Mouse (Mus musculus): Measurements from ENCODE around the gene Tecpr2.
"Not testable (repeated sequence)": the region's sequence is repeated elsewhere in the genome, so short reads cannot be mapped to it uniquely, and the experiment has no call there.

Gene Tecpr2

GRCm38 (mm10) chr12:110889036-110890020, at the start of gene Tecpr2, which contains the start of gene Cinp:
TSS of gene Tecpr2 (plus strand) at chr12:110889264.
TSS of gene Cinp (minus strand) at chr12:110889145.
- DNase-seq: peak; percentile 100

GRCm38 (mm10) chr12:110840348-110841198, 48.5 kb upstream of the Tecpr2 start, which contains the start of gene Mok:
TSS of gene Mok (minus strand) at chr12:110840939.
- DNase-seq: peak; percentile 100

- no peak for DNase-seq
Measured at GRCm38 (mm10) chr12:110841731-110842493, 47.2 kb upstream of the Tecpr2 start.

DNA sequence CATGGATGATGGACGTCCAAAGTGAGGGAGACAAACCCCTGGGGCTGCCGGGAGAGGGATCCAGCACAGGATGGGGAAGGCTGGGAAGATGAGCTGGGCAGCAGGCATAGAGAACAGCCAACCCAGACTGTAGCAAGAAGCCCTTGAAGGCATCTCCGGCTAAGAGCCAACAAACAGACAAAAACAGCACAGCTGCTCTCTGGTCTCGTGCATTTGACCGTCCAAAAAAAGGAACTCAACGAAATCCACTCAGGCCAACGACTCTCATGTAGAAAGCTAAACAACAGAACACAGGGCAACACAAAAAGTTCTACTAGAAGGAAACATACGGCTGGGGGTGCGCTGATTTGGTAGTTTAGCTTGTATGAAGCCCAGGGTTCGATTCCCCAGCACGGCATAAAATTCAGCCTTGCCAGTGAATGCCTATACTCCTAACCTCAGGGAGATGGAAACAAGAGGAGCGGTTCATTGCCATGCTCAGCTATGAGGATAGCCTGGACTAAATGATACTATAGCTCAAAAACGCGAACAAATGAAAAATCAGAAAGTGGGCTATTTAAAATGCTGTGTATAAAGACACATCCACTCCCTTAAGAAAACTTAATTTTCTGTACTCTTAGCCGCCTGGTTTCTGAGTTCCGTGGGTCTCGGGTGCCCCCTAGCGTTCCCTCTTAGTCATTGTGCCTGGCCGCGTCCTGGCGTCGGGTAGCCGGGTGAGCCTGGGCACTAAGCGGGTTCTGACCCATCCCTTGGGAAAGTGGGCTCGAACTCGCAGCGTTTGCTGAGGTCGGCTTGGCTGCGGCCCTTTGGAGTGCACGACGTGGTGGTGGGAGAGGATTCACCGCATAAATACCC, 45.6 kb upstream of the Tecpr2 start:
- peak; percentile 98 for DNase-seq

- no peak for DNase-seq
Measured at GRCm38 (mm10) chr12:110844227-110845130, 44.6 kb upstream of the Tecpr2 start.

GRCm38 (mm10) chr12:110845131-110845880, 43.8 kb upstream of the Tecpr2 start:
- peak; percentile 99 for DNase-seq

GRCm38 (mm10) chr12:110846191-110846765, 42.8 kb upstream of the Tecpr2 start:
- no peak for DNase-seq

DNA sequence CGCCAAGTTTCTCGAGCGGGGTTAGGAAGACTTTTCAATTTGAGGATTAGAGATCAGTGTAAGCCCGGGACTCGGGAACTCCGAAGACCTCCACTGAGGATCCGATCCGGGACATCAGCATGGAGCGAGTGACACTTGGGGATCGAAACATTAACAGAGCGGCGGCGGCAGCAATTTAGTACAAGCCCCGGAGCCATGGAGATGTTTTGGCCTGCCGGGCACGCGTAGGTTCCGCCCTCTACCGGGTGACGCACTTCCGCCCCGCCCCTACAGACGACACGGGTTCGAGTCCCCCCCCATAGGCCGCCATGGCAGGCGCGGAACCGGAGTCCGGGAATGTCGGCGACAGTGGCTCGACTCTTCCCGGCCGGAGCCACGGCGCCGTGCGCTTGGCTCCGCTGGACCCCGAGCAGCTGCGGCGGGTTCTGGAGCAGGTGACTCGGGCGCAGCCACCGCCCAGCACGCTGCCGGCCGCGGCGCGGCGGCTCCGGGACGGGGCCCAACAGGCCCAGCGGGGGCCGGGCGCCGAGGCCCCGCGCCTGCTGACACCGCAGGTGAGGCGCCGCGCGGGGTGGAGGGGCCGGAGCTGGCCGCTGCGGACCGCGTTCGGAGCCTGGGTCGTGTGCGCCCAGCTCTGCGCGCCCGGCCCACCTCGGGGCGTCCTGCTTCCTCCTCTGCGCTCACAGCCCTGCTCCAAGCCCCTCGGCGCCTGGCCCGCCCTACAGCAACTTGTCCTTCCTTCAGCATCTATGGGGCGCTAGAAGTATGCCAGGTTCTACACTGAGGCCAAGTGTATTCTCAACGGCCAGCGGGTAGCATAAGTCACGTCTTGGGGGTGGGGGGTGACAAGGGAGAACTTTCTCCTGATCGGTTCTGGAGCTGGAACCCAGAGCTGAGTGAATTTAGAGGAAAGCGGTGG, 38.8 kb upstream of the Tecpr2 start, which contains the start of gene Zfp839:
Gene Zfp839, plus strand, starts transcription at position 244 of the 919 bp plus-strand sequence.
- peak; percentile 99 for DNase-seq

DNA sequence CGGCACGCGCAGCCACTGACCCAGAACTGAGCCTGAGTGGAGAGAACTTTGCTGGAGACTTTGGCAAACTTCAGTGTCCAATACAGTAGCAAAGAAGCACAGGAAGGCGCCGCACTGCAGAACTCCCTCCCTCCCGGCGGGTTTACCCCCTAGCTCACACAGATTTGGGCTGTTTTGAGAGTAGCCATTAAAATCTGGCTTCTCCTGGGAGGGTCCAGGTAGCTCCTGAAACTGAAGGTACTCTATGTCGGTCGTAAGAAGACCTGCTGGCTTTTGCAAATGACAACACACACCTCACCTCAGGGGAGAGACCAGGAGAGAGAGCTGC, 38.2 kb upstream of the Tecpr2 start:
- peak; percentile 93 for DNase-seq

- no peak for DNase-seq
Measured at GRCm38 (mm10) chr12:110851414-110851813, 37.6 kb upstream of the Tecpr2 start.

- DNase-seq: no peak
Measured at GRCm38 (mm10) chr12:110851923-110852322, 37.1 kb upstream of the Tecpr2 start.

GRCm38 (mm10) chr12:110854786-110855737, 34.0 kb upstream of the Tecpr2 start:
- DNase-seq: no peak

DNA sequence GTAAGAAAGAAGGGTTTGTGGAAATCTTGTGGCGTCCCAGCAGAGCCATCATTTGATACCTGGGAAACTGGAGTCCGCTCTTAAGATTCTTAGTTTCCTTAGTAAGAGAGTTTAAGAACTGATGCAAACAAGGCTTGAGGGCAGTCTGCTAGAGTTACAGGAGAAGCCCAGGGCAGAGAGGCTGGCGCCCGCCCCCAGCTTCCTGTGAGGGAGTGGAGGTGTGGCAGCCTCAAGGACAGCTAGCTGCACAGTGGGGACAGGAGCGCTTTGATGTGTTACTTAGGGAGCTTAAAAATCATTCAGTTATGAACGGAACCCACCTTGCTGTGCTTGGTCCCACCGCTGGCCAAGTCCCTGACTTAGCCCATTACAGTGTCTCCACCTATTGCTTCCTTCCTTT, 31.9 kb upstream of the Tecpr2 start:
- DNase-seq: no peak

DNA sequence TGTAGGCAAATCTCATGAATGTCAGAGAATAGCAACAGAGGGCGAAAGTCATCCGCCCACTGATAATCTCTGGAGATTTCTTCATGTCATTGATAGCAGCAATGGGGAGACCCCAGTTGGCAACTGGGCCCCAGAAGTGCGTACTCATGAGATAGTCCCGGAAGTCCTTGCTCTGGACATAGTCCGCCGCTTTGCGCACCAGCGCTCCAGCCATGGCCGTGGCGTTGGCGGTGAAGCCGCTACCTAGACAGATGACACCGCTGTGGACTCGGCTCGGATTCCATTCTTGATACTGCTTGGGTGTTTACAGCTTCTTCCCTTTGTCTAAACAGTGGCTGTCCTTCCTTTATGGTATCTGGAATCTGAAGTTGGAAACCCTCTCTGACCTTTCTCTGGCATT, 30.4 kb upstream of the Tecpr2 start:
- not testable (repeated sequence) for DNase-seq

DNA sequence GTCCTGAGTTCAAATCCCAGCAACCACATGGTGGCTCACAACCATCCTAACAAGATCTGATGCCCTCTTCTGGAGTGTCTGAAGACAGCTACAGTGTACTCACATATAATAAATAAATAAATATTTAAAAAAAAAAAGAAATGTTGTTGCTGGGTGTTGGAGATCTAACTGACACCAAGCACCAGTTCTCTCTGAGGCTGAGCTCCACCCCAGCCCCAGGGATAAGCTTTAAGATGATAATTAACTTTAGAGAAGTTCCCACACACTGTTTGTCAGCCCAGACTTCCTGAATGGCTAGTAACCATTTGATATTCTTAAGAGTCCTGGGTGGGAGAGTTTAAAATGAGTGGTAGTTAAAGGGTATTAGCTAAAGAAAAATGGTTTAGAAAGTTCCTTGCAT, 28.8 kb upstream of the Tecpr2 start:
- DNase-seq: no peak

- DNase-seq: no peak
Measured at GRCm38 (mm10) chr12:110861256-110861655, 27.8 kb upstream of the Tecpr2 start.

GRCm38 (mm10) chr12:110864008-110864407, 25.1 kb upstream of the Tecpr2 start:
- DNase-seq: no peak

All from heart, adult 11 months (tissue).